Mouse (Mus musculus): ENCODE measurements at regions not wholly inside any gene's neighbourhood (a gene's known extent, or its start where the extent isn't known, plus 50 kb on each side); places are given as distances from the start of the nearest gene placed in this dataset.
"Not testable (repeated sequence)": the region's sequence is repeated elsewhere in the genome, so short reads cannot be mapped to it uniquely, and the experiment has no call there.

DNA sequence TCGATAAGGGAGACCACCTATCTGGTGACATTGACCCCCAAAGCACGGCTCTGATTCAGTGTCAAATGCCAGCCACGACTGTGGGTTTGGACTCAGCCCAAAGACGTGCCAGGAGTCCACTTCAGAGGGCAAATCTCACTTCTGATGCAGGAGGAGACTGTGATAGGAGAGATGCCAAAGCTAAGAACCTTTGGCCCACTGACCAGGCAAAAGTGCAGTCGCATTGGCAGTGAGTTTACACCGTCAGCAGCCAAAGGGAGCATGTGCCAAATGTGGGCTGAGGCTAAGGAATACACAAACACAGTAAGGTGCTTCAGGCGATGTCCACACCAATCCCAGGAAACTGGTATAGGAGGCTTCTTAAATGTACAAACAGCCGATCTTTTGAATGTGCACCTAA, 202.6 kb upstream of the Nectin1 start:
- Histone ChIP-seq H3K27me3 (ENCODE audit: control insufficient read depth, insufficient read depth, low read length) (no peaks in the 10 kb centered on the region), H3K36me3 (ENCODE audit: control insufficient read depth, insufficient read depth, low read length) (no peaks in the 10 kb centered on the region), H3K4me3 (ENCODE audit: low read depth, low read length) (no peak overlapping the region), H3K27ac (ENCODE audit: insufficient read depth, low read depth, low read length) (no peak overlapping the region), H3K4me1 (ENCODE audit: control insufficient read depth, insufficient read depth, insufficient read length, low read length) (no peaks in the 10 kb centered on the region)
- 63% methylated on average over 8 of the region's 8 CpGs for WGBS
- TF ChIP-seq CTCF (IDR thresholded peaks at IDR 0.05; ENCODE audit: extremely low read depth, insufficient read length, insufficient replicate concordance, low read depth, low read length), result no peak
- TF ChIP-seq POLR2A (IDR thresholded peaks at IDR 0.05; ENCODE audit: low read depth, low read length), result no peak

DNA sequence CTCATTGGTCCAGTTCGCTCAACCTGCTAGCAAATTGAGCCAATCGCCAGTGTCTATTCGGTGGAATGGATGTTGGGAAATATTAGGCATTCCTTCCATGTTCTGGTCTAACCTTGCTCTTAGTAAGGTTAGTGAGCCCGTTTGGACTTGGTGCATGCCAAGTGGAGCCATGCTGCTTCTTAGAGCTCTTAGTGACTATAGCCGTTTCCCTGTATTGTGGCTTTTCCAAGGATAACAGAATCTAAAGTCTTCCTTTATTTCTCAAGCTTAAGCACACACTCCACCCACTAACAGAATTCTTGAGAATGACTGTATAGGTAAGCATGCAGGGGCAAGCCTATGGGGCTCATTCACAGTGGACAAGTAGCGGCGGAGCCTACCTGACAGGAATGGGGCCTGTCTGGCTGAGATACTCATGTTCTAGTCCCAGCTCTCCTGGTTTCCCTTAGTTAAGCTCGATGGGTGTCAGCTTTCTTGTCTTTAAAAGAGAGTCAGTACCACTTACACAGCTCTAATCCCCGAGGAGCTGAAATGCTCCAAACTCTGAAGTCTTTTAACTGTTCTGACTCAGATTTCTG, 201.6 kb upstream of the Nectin1 start:
- Histone ChIP-seq H3K36me3 (ENCODE audit: control insufficient read depth, insufficient read depth, low read length) (no peaks in the 10 kb centered on the region), H3K27ac (ENCODE audit: insufficient read depth, low read depth, low read length) (no peak overlapping the region), H3K4me1 (ENCODE audit: control insufficient read depth, insufficient read depth, insufficient read length, low read length) (no peaks in the 10 kb centered on the region), H3K4me3 (ENCODE audit: low read depth, low read length) (no peak overlapping the region), H3K27me3 (ENCODE audit: control insufficient read depth, insufficient read depth, low read length) (no peaks in the 10 kb centered on the region)
- WGBS, result 84% methylated on average over 9 of the region's 9 CpGs
- no peak for TF ChIP-seq CTCF (IDR thresholded peaks at IDR 0.05; ENCODE audit: extremely low read depth, insufficient read length, insufficient replicate concordance, low read depth, low read length)
- no peak for TF ChIP-seq POLR2A (IDR thresholded peaks at IDR 0.05; ENCODE audit: low read depth, low read length)

DNA sequence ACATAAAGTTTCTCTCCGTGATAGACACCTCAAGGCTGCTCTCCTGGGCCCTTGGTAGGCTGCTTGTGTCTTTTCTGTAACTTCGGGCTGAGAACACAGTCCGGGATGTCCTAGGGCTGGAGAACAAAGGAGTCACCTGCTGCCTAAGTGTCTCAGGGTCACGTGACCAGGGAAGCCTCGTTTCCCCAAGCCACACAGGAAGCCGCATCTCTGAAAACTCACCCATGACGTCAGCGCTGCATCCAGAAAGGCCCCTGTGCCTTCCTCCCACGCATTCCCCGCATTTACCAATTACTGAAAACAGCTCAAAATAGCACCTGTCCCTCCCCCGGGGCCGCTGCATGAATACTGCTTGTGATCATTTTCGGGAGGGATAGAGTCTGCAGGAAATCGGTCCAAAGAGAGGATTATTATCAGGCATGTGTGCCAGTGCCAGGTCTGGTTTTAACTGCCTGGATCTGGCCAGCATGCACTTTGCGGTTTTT, 198.7 kb upstream of the Nectin1 start:
- no peaks in the 10 kb centered on the region for H3K36me3 ChIP-seq (ENCODE audit: control insufficient read depth, insufficient read depth, low read length)
- H3K27me3 ChIP-seq (ENCODE audit: control insufficient read depth, insufficient read depth, low read length), result no peaks in the 10 kb centered on the region
- 33% methylated on average over 15 of the region's 15 CpGs for WGBS
- H3K4me3 ChIP-seq (ENCODE audit: low read depth, low read length), result no peak overlapping the region
- no peak for TF ChIP-seq CTCF (IDR thresholded peaks at IDR 0.05; ENCODE audit: extremely low read depth, insufficient read length, insufficient replicate concordance, low read depth, low read length)
- TF ChIP-seq POLR2A (IDR thresholded peaks at IDR 0.05; ENCODE audit: low read depth, low read length), result no peak
- no peaks in the 10 kb centered on the region for H3K4me1 ChIP-seq (ENCODE audit: control insufficient read depth, insufficient read depth, insufficient read length, low read length)
- no peak overlapping the region for H3K27ac ChIP-seq (ENCODE audit: insufficient read depth, low read depth, low read length)

DNA sequence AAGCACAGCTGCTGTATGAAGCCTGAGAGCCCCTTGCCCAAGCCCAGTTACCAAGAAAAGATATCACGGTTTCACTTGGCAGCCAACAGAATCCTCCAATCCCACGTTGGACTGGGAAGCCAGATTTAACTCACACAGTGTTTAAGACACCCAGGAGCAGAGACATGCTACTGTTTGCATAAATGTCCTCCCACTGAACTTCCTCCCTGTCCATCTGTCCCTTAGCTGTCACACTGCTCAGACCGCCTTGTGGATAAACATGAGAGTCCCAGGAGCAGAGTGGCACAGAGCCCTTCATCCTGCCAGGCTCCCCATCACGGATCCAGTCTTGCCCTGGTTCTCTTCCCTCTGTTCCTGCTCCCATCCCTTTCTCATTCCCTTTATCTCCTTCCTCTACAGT, 194.9 kb upstream of the Nectin1 start:
- Histone ChIP-seq H3K27ac (ENCODE audit: insufficient read depth, low read depth, low read length) (no peak overlapping the region), H3K27me3 (ENCODE audit: control insufficient read depth, insufficient read depth, low read length) (no peaks in the 10 kb centered on the region), H3K4me3 (ENCODE audit: low read depth, low read length) (no peak overlapping the region), H3K4me1 (ENCODE audit: control insufficient read depth, insufficient read depth, insufficient read length, low read length) (no peaks in the 10 kb centered on the region), H3K36me3 (ENCODE audit: control insufficient read depth, insufficient read depth, low read length) (no peaks in the 10 kb centered on the region)
- 40% methylated on average over 4 of the region's 4 CpGs for WGBS
- TF ChIP-seq POLR2A (IDR thresholded peaks at IDR 0.05; ENCODE audit: low read depth, low read length), result no peak
- TF ChIP-seq CTCF (IDR thresholded peaks at IDR 0.05; ENCODE audit: extremely low read depth, insufficient read length, insufficient replicate concordance, low read depth, low read length), result no peak

DNA sequence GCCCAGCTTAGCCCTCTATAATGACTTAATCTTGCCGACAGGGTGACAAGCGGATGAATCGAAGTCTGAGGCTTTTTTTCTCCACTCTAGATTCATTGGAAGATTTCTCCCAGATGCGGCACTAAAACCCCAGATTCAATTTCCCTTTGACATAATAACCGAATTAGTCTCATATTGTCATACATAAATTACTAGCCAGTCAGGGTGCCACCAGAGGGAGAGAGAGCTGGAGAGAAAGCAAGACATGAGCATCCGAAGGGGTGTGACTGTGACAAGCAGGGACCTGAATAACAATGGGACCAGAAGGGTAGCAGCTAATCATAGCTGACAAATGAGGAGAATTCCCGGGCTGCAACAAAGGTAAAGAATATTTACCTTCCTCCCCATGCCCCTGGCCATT, 194.5 kb upstream of the Nectin1 start:
- no peak overlapping the region for H3K4me3 ChIP-seq (ENCODE audit: low read depth, low read length)
- no peak for TF ChIP-seq POLR2A (IDR thresholded peaks at IDR 0.05; ENCODE audit: low read depth, low read length)
- TF ChIP-seq CTCF (IDR thresholded peaks at IDR 0.05; ENCODE audit: extremely low read depth, insufficient read length, insufficient replicate concordance, low read depth, low read length), result no peak
- H3K4me1 ChIP-seq (ENCODE audit: control insufficient read depth, insufficient read depth, insufficient read length, low read length), result no peaks in the 10 kb centered on the region
- no peaks in the 10 kb centered on the region for H3K27me3 ChIP-seq (ENCODE audit: control insufficient read depth, insufficient read depth, low read length)
- H3K27ac ChIP-seq (ENCODE audit: insufficient read depth, low read depth, low read length), result no peak overlapping the region
- 54% methylated on average over 7 of the region's 7 CpGs for WGBS
- no peaks in the 10 kb centered on the region for H3K36me3 ChIP-seq (ENCODE audit: control insufficient read depth, insufficient read depth, low read length)

DNA sequence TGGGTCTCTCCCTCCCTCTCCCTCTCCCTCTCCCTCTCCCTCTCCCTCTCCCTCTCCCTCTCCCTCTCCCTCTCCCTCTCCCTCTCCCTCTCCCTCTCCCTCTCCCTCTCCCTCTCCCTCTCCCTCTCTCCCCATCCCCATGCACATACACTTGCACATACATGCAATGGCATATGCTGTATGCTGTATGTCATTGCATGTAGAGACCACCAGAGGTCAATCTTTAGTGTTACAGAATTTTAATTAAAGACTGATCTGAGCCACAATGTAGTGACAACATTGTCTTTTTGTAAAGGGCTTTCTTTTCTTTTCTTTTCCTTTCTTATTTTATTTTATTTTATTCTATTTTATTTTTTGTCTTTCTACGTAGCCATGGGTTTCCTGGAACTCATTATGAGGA, 191.0 kb upstream of the Nectin1 start:
- H3K36me3 ChIP-seq (ENCODE audit: control insufficient read depth, insufficient read depth, low read length); H3K27ac ChIP-seq (ENCODE audit: insufficient read depth, low read depth, low read length); H3K4me1 ChIP-seq (ENCODE audit: control insufficient read depth, insufficient read depth, insufficient read length, low read length); H3K4me3 ChIP-seq (ENCODE audit: low read depth, low read length); H3K27me3 ChIP-seq (ENCODE audit: control insufficient read depth, insufficient read depth, low read length): not testable (repeated sequence)
- 88% methylated on average over 1 of the region's 1 CpGs for WGBS

DNA sequence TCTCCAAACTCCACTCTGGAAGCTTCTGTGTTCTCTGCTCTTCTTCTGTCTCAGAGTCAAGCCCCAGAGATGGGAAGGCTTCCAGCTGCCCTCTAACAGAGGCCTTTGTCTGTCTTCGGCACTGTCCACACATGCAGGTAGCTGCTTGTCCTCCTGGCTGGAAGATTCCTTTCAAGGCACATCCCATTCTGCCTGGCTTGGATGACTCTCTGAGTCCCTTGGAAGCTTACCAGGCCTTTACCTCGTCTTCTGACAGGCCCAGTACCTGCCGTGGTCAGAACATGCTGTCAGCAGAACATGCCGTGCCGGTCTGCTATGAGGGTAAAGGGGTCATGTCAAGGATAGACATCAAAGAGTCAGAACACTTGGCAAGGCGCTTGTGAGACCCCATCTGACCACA, 181.8 kb upstream of the Nectin1 start:
- Histone ChIP-seq H3K27ac (ENCODE audit: insufficient read depth, low read depth, low read length) (no peak overlapping the region), H3K36me3 (ENCODE audit: control insufficient read depth, insufficient read depth, low read length) (no peaks in the 10 kb centered on the region), H3K4me1 (ENCODE audit: control insufficient read depth, insufficient read depth, insufficient read length, low read length) (no peaks in the 10 kb centered on the region), H3K4me3 (ENCODE audit: low read depth, low read length) (no peak overlapping the region), H3K27me3 (ENCODE audit: control insufficient read depth, insufficient read depth, low read length) (no peaks in the 10 kb centered on the region)
- TF ChIP-seq CTCF (IDR thresholded peaks at IDR 0.05; ENCODE audit: extremely low read depth, insufficient read length, insufficient replicate concordance, low read depth, low read length) (no peak), POLR2A (IDR thresholded peaks at IDR 0.05; ENCODE audit: low read depth, low read length) (no peak)
- 77% methylated on average over 6 of the region's 6 CpGs for WGBS

All from small intestine, adult 2 months (tissue).